Mouse (Mus musculus) T-helper 2 cell (primary cell): ENCODE measurements at regions not wholly inside any gene's neighbourhood (a gene's known extent, or its start where the extent isn't known, plus 50 kb on each side); places are given as distances from the start of the nearest gene placed in this dataset.

Experiments used
- in situ Hi-C: fragments of 300-600 bp; cut with MboI, MseI; formaldehyde crosslinking; loops from one replicate; pipeline ENCODE4 v1.15.1; 2025; ENCODE audit warnings: high pct_unique_total_duplicates

- in situ Hi-C loops, result loop anchor here (5.0 kb wide), 1 partner anchor 91 kb away; no protein-coding TSS in a partner anchor
Measured at GRCm38 (mm10) chr14:75396511-75397026, 59.2 kb upstream of the Siah3 start.

GRCm38 (mm10) chr14:75399678-75400077 lies 56.1 kb upstream of the Siah3 start:
- in situ Hi-C loops, result loop anchor here (5.0 kb wide), 1 partner anchor 88 kb away; no protein-coding TSS in a partner anchor

- in situ Hi-C loops, result no loop called here
Measured at GRCm38 (mm10) chr14:75402483-75403103, 53.2 kb upstream of the Siah3 start.
